Mouse (Mus musculus) embryonic fibroblast, embryonic 13.5 days (primary cell): Measurements from ENCODE around the gene Aicda.

Experiments used
- CTCF ChIP-seq: IDR thresholded peaks from 2 replicates; pipeline ENCODE4 v1.5.1; 2011; ENCODE audit warnings: mild to moderate bottlenecking, control low read depth, low read length, moderate library complexity, borderline replicate concordance; ENCODE audit not compliant: insufficient read depth
- POLR2A ChIP-seq: IDR thresholded peaks from 2 replicates; pipeline ENCODE4 v1.6.1; 2011; ENCODE audit warnings: low read depth, mild to moderate bottlenecking, control low read depth, low read length, moderate library complexity

- TF ChIP-seq CTCF (no peak), POLR2A (no peak)
Observed at GRCm38 (mm10) chr6:122569762-122570161, 16.2 kb downstream of the Aicda start.
